Comparison of ENCODE assay signal across 21 mouse cellular contexts in genomic region chr1:89441236-89441897, GRCm38 (mm10). TPM values are rescaled to one million over a fixed set of nuclear protein-coding genes. Genes with fewer than 3 reads are reported as not detected.
DNase-seq lines count a peak whose midpoint lies in the region; ATAC-seq lines count a peak whose summit lies in the region.
"Had no signal": no experiment of that assay in that cellular context is flagged by ENCODE, and none has a peak within 500 bp of the region (broad histone marks: within the 10 kb centered on the region; RNA-seq: fewer than 3 reads in every experiment).

No protein-coding gene starts in this region.

- H3K9me3 ChIP-seq in forebrain, embryonic 16.5 days (ENCODE audit: control insufficient read depth, low read length), result no peaks in the 10 kb centered on the region
- no peaks in the 10 kb centered on the region for H3K9me3 ChIP-seq in forebrain, embryonic 13.5 days (replicated peaks)
- H3K9me3 ChIP-seq in hindbrain, embryonic 10.5 days, result no peaks in the 10 kb centered on the region
- no peaks in the 10 kb centered on the region for H3K9me3 ChIP-seq in hindbrain, embryonic 16.5 days (ENCODE audit: control insufficient read depth, low read length)
- H3K9me3 ChIP-seq: heart, embryonic 10.5 days; intestine, embryonic 15.5 days had no signal

- DNase-seq in ZHBTc4 (ENCODE audit: low read depth, low spot score), result peak; percentile 19
- no peak for DNase-seq in hindbrain, embryonic 10.5 days (ENCODE audit: low spot score)
- no peak for DNase-seq in right cerebral cortex, adult 18-20 months
- DNase-seq in frontal cortex, postnatal 10 days (ENCODE audit: low spot score in 2 of 2), result no peak
- DNase-seq in gastrocnemius, postnatal 36 days, result no peak
- DNase-seq: adrenal gland, postnatal 25 days; cerebellum, adult 9-11 months; gastrocnemius, adult 2 months; heart, postnatal 4 days; kidney, adult 9 months; kidney, postnatal 14 days; layer of hippocampus, postnatal 36 days; right cerebral cortex, postnatal 25 days; thymus, postnatal 25 days had no signal

- peak; percentile 43; the same call in 1 of the 2 replicates for ATAC-seq in forebrain, embryonic 16.5 days
- ATAC-seq in forebrain, embryonic 13.5 days, result no peak
- peak; percentile 42; the same call in 1 of the 2 replicates for ATAC-seq in hindbrain, embryonic 16.5 days
- ATAC-seq: intestine, embryonic 15.5 days; lung, postnatal 0 days had no signal

- H3K9ac ChIP-seq in forebrain, embryonic 16.5 days (replicated peaks; ENCODE audit: low read depth, low read length), result no peak overlapping the region
- H3K9ac ChIP-seq in forebrain, embryonic 13.5 days, result no peak overlapping the region
- H3K9ac ChIP-seq in hindbrain, embryonic 16.5 days (ENCODE audit: low read depth, low read length), result no peak overlapping the region
- H3K9ac ChIP-seq: intestine, embryonic 15.5 days had no signal

- H3K4me1 ChIP-seq in forebrain, embryonic 16.5 days (replicated peaks; ENCODE audit: control insufficient read depth, insufficient read depth, low read length), result peaks cover 8% of the 10 kb centered on the region; the same call in 1 of the 2 replicates
- H3K4me1 ChIP-seq in forebrain, embryonic 13.5 days, result peaks cover 7% of the 10 kb centered on the region
- peaks cover 30% of the 10 kb centered on the region for H3K4me1 ChIP-seq in hindbrain, embryonic 10.5 days (replicated peaks)
- no peaks in the 10 kb centered on the region for H3K4me1 ChIP-seq in hindbrain, embryonic 16.5 days (ENCODE audit: control insufficient read depth, insufficient read depth, low read depth, low read length)
- H3K4me1 ChIP-seq: intestine, embryonic 15.5 days had no signal

- no peaks in the 10 kb centered on the region for H3K36me3 ChIP-seq in forebrain, embryonic 16.5 days (ENCODE audit: control insufficient read depth, insufficient read depth)
- H3K36me3 ChIP-seq in forebrain, embryonic 13.5 days (ENCODE audit: poor library complexity, severe bottlenecking), result no peaks in the 10 kb centered on the region
- H3K36me3 ChIP-seq in hindbrain, embryonic 10.5 days, result no peaks in the 10 kb centered on the region
- H3K36me3 ChIP-seq in hindbrain, embryonic 16.5 days (ENCODE audit: control insufficient read depth, insufficient read depth, low read length), result no peaks in the 10 kb centered on the region
- H3K36me3 ChIP-seq: heart, embryonic 10.5 days; intestine, embryonic 15.5 days had no signal

- WGBS in forebrain, embryonic 16.5 days, result 11% methylated on average over 5 of the region's 5 CpGs
- 9% methylated on average over 5 of the region's 5 CpGs for WGBS in forebrain, embryonic 13.5 days
- 15% methylated on average over 5 of the region's 5 CpGs for WGBS in hindbrain, embryonic 10.5 days
- WGBS in hindbrain, embryonic 16.5 days, result 16% methylated on average over 5 of the region's 5 CpGs

- H3K4me2 ChIP-seq in forebrain, embryonic 16.5 days (ENCODE audit: low read length), result no peak overlapping the region
- H3K4me2 ChIP-seq in forebrain, embryonic 13.5 days, result no peak overlapping the region
- H3K4me2 ChIP-seq in hindbrain, embryonic 16.5 days (ENCODE audit: low read length), result no peak overlapping the region
- H3K4me2 ChIP-seq: intestine, embryonic 15.5 days had no signal

- no peaks in the 10 kb centered on the region for H3K27me3 ChIP-seq in forebrain, embryonic 16.5 days (replicated peaks; ENCODE audit: control insufficient read depth, insufficient read depth, low read length)
- no peaks in the 10 kb centered on the region for H3K27me3 ChIP-seq in forebrain, embryonic 13.5 days
- H3K27me3 ChIP-seq in hindbrain, embryonic 10.5 days (ENCODE audit: insufficient read depth, poor library complexity, severe bottlenecking), result peaks cover 5% of the 10 kb centered on the region; the same call in 1 of the 2 replicates
- H3K27me3 ChIP-seq in hindbrain, embryonic 16.5 days (replicated peaks; ENCODE audit: control insufficient read depth, insufficient read depth, low read length), result no peaks in the 10 kb centered on the region
- H3K27me3 ChIP-seq: intestine, embryonic 15.5 days had no signal

- intact Hi-C loops in gastrocnemius, postnatal 36 days (cut with DNase I), result no loop called here

- no peak overlapping the region for H3K27ac ChIP-seq in forebrain, embryonic 16.5 days (ENCODE audit: low read length)
- H3K27ac ChIP-seq in forebrain, embryonic 13.5 days, result no peak overlapping the region
- H3K27ac ChIP-seq in hindbrain, embryonic 10.5 days, result peak overlapping the region; percentile 72
- H3K27ac ChIP-seq in hindbrain, embryonic 16.5 days (ENCODE audit: low read depth, low read length), result no peak overlapping the region
- H3K27ac ChIP-seq: gastrocnemius, adult 2 months; heart, embryonic 10.5 days; intestine, embryonic 15.5 days; macrophage had no signal

- no peak overlapping the region for H3K4me3 ChIP-seq in forebrain, embryonic 16.5 days (replicated peaks; ENCODE audit: low read length)
- H3K4me3 ChIP-seq in forebrain, embryonic 13.5 days, result no peak overlapping the region
- no peak overlapping the region for H3K4me3 ChIP-seq in hindbrain, embryonic 10.5 days
- no peak overlapping the region for H3K4me3 ChIP-seq in hindbrain, embryonic 16.5 days (ENCODE audit: low read length)
- H3K4me3 ChIP-seq: gastrocnemius, adult 2 months; heart, embryonic 10.5 days; intestine, embryonic 15.5 days had no signal

RNA-seq across cellular contexts. Expression of gene Agap1, which starts 13.2 kb away (rescaled TPM):
- polyA plus RNA-seq in forebrain, embryonic 16.5 days (2015; fragmentation: Nextera tagmentation; extraction: Ambion mirVana), result 36.3 and 37.2 TPM in 2 replicates
- 22.7 and 25.4 TPM in 2 replicates for polyA plus RNA-seq in forebrain, embryonic 13.5 days (2015; fragmentation: Nextera tagmentation; extraction: Ambion mirVana)
- 18.6 and 27.2 TPM in 2 replicates for polyA plus RNA-seq in hindbrain, embryonic 10.5 days (2016; fragmentation: Nextera tagmentation; extraction: Ambion mirVana)
- polyA plus RNA-seq in hindbrain, embryonic 16.5 days (2015; fragmentation: Nextera tagmentation; extraction: Ambion mirVana), result 31.9 and 33.7 TPM in 2 replicates
- total RNA-seq in gastrocnemius, postnatal 36 days (2021), result 10 to 100 TPM; 16.5 to 26.3 TPM
